Mouse (Mus musculus): ENCODE results near the gene Ppih. TPM values are rescaled to one million over a fixed set of nuclear protein-coding genes. Genes with fewer than 3 reads are reported as not detected.

Gene Ppih
- polyA plus RNA-seq (2017; shearing (Covaris generic)), result 57.7 TPM

DNA sequence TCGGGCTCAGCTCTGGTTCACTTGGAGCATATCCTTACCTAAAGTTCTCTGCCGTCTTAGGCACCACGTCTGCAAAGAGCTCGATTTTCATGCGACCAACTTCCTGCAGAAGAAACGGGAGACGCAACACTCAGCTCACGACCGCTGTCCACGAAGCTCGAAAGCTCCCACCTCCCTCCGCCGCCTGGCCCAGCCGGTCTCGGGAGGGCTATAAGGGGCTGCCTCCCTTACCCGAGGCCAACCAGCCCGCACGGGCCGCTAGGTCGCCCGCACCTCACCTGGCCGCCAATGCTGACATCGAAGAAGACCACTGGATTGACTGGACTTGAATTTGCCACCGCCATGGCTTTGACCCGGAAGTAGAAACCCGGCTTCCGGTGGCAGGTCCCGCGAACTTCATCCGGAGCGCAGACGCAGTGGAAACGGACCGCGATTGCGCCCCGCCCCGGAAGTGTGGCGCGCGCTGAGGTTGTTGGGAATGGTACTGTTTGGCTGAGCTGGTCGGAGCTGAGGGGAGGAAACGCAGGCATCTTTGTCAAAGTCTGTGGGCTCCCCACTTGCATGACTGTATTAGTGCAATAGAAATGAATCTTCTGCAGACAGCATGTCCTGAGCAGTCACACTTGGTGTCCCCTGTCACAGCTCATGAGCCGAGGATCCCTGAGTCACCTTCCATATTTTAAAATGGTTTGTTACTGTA is at the start of gene Ppih:
Gene Ppih, minus strand, starts transcription at position 416 of the 700 bp plus-strand sequence.

DNA sequence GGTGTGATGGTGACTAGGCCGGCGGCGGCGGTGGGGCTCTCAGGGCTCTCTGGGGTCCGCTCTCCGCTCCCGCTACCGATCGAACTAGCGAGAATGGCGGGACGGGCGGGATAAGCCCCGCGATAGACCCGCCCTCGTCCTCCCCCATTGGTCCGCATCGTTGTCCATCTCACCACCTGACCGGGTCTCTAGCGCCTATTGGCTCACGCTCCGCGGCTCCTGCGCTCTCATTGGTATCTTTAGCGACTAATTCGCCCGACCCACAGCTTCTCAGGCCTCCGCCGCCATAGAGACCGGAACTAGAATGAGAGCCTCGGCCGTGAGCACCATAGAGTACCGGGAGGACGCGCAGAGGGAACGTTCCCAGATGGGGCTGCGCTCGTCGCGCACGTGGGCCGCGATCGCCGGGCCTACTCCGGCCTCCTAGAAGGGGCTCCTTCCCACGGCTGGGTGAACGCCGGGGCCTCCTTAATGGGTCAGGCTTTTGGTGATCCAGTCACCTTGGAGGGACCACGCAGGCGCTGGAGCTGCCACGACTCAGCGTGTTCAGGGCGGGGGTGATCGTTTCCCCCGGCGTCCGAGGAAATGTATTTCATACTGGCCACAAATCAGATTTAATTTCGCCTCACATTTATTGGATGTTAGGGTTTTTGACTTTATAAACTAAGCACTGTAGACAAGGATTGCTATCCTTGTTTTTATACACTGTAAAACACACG is 25.8 kb downstream of the Ppih start, which contains the start of gene Ybx1:
Gene Ybx1, minus strand, starts transcription at position 190 of the 719 bp plus-strand sequence.

DNA sequence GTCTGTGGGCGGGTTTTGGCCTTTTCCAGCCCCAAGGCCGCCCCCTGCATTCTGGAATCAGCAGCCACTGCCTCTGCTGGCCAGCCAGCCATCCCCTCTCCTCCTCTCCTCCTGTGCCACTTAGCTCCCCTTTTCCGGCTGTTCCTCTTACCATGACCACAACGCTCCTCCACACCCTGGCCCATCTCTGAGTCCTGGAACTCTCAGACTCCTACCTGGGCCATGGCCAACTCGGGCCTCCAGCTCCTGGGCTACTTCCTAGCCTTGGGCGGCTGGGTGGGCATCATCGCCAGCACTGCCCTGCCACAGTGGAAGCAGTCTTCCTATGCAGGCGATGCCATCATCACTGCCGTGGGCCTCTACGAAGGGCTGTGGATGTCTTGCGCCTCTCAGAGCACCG is 65.0 kb downstream of the Ppih start, which contains the start of gene Cldn19:
Gene Cldn19, plus strand, starts transcription at position 64 of the 400 bp plus-strand sequence.

Other genes starting within 250 kb of the Ppih start
- gene Slc2a1, start 211.8 kb downstream of the Ppih start, polyA plus RNA-seq (2017; shearing (Covaris generic)), result 62.7 TPM
- gene Zfp691, start 146.4 kb downstream of the Ppih start, polyA plus RNA-seq (2017; shearing (Covaris generic)), result 4.6 TPM
- 2.1 TPM for gene Ermap, start 130.5 kb downstream of the Ppih start, polyA plus RNA-seq (2017; shearing (Covaris generic))
- 64.9 TPM for gene Svbp, start 125.2 kb downstream of the Ppih start, polyA plus RNA-seq (2017; shearing (Covaris generic))
- 0.22 TPM for gene Tmem269, start 102.3 kb downstream of the Ppih start, polyA plus RNA-seq (2017; shearing (Covaris generic))
- 21.8 TPM for gene AU022252, start 87.8 kb downstream of the Ppih start, polyA plus RNA-seq (2017; shearing (Covaris generic))
- 2.5 TPM for gene P3h1, start 87.6 kb downstream of the Ppih start, polyA plus RNA-seq (2017; shearing (Covaris generic))
- gene Cldn19, start 65.1 kb downstream of the Ppih start, polyA plus RNA-seq (2017; shearing (Covaris generic)), result not detected
- 51.6 TPM for gene Ybx1, start 25.9 kb downstream of the Ppih start, polyA plus RNA-seq (2017; shearing (Covaris generic))
- gene Ccdc30, start 95.0 kb upstream of the Ppih start, polyA plus RNA-seq (2017; shearing (Covaris generic)), result 10.3 TPM
- gene Ppcs, start 101.9 kb upstream of the Ppih start, polyA plus RNA-seq (2017; shearing (Covaris generic)), result 64.0 TPM
- 0.39 TPM for gene Zmynd12, start 102.3 kb upstream of the Ppih start, polyA plus RNA-seq (2017; shearing (Covaris generic))
- not detected for gene Rimkla, start 172.1 kb upstream of the Ppih start, polyA plus RNA-seq (2017; shearing (Covaris generic))
- 13.1 TPM for gene Foxj3, start 216.5 kb upstream of the Ppih start, polyA plus RNA-seq (2017; shearing (Covaris generic))
- 2.7 TPM for gene Frg2f1, start 219.0 kb upstream of the Ppih start, polyA plus RNA-seq (2017; shearing (Covaris generic))

Measured in activated CD4-positive, CD25-positive, alpha-beta regulatory T cell, adult 9 weeks (primary cell).